Mouse (Mus musculus) erythroblast, adult 5-6 weeks (primary cell): ENCODE data around the gene Ints14. TPM values are rescaled to one million over a fixed set of nuclear protein-coding genes. Genes with fewer than 3 reads are reported as not detected.

ENCODE experiments used
- total RNA-seq, 2 experiments: library from RNA; stranded (forward) in 1 of 2; stranded (reverse) in 1 of 2; fragments of 150-400 nt in 1 of 2; fragments of 200-764, 138-1000 nt in 1 of 2; gene quantifications; 2 replicates each; pipeline versions ENCODE4 v1.2.3 to v1.2.4; 2015 to 2017; ENCODE audit warnings: low replicate concordance in 2 of 2

Gene Ints14
- total RNA-seq, 2 experiments from 2014 or later = 7.5 to 10.4 TPM

Other genes starting within 250 kb of the Ints14 start
- 49.9 and 65.9 TPM in 2 replicates for gene Rab11a, start 223.1 kb upstream of the Ints14 start, total RNA-seq (2015; ENCODE audit: low replicate concordance)
- gene Rab11a, start 223.1 kb upstream of the Ints14 start, total RNA-seq (2017; ENCODE audit: low replicate concordance) = 63.1 and 76.4 TPM in 2 replicates
- 2,131 and 2,183 TPM in 2 replicates for gene Dennd4a, start 149.6 kb upstream of the Ints14 start, total RNA-seq (2015; ENCODE audit: low replicate concordance)
- 2,463 and 2,483 TPM in 2 replicates for gene Dennd4a, start 149.6 kb upstream of the Ints14 start, total RNA-seq (2017; ENCODE audit: low replicate concordance)
- gene Slc24a1, start 9.3 kb upstream of the Ints14 start, total RNA-seq (2015; ENCODE audit: low replicate concordance) = not detected in 2 replicates
- gene Slc24a1, start 9.3 kb upstream of the Ints14 start, total RNA-seq (2017; ENCODE audit: low replicate concordance) = 0.68 and 0.70 TPM in 2 replicates
- 6.1 and 18.3 TPM in 2 replicates for gene Hacd3, start 60.8 kb downstream of the Ints14 start, total RNA-seq (2015; ENCODE audit: low replicate concordance)
- gene Hacd3, start 60.8 kb downstream of the Ints14 start, total RNA-seq (2017; ENCODE audit: low replicate concordance) = 19.9 and 20.2 TPM in 2 replicates
- gene Dpp8, start 71.5 kb downstream of the Ints14 start, total RNA-seq (2015; ENCODE audit: low replicate concordance) = 32.0 and 46.1 TPM in 2 replicates
- gene Dpp8, start 71.5 kb downstream of the Ints14 start, total RNA-seq (2017; ENCODE audit: low replicate concordance) = 62.7 and 69.0 TPM in 2 replicates
- gene Igdcc4, start 140.6 kb downstream of the Ints14 start, total RNA-seq (2015; ENCODE audit: low replicate concordance) = not detected in 2 replicates
- 0.56 TPM in 1 of 2 replicates, not detected in the other for gene Igdcc4, start 140.6 kb downstream of the Ints14 start, total RNA-seq (2017; ENCODE audit: low replicate concordance)
- not detected in 2 replicates for gene Igdcc3, start 180.3 kb downstream of the Ints14 start, total RNA-seq (2015; ENCODE audit: low replicate concordance)
- not detected in 2 replicates for gene Igdcc3, start 180.3 kb downstream of the Ints14 start, total RNA-seq (2017; ENCODE audit: low replicate concordance)
- gene Parp16, start 234.4 kb downstream of the Ints14 start, total RNA-seq (2015; ENCODE audit: low replicate concordance) = 10.2 and 13.2 TPM in 2 replicates
- 14.5 and 15.3 TPM in 2 replicates for gene Parp16, start 234.4 kb downstream of the Ints14 start, total RNA-seq (2017; ENCODE audit: low replicate concordance)